Comparison of ENCODE assay signal across 8 mouse cellular contexts in the genomic region with DNA sequence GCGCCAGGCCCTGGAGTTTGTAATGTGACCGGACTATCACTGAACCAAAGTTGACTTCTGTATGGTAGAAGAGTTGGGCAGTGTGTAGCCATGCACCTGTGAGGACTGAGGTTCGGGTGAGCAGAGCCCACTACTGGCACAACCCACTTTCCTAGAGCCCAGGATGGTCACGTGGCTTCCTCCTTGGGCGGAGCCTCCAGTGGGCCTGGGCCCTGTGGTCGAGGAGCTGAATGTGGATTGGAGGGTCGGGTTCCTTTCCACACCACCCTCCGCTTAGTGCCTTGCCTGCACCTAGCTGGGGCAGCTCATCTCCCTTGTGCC. TPM values are rescaled to one million over a fixed set of nuclear protein-coding genes. Genes with fewer than 3 reads are reported as not detected.
DNase-seq lines count a peak whose midpoint lies in the region; ATAC-seq lines count a peak whose summit lies in the region.

No protein-coding gene starts in this region.

- H3K27me3 ChIP-seq in embryonic facial prominence, embryonic 10.5 days (replicated peaks; ENCODE audit: low read depth, poor library complexity, severe bottlenecking), result no peaks in the 10 kb centered on the region
- no peaks in the 10 kb centered on the region for H3K27me3 ChIP-seq in midbrain, embryonic 11.5 days (ENCODE audit: control insufficient read depth, insufficient read depth, low read length)

- WGBS in embryonic facial prominence, embryonic 10.5 days, result 1% methylated on average over 8 of the region's 8 CpGs
- 0% methylated on average over 8 of the region's 8 CpGs for WGBS in midbrain, embryonic 11.5 days

- peak overlapping the region; percentile 67 for H3K4me3 ChIP-seq in embryonic facial prominence, embryonic 10.5 days
- H3K4me3 ChIP-seq in midbrain, embryonic 11.5 days (ENCODE audit: low read depth, low read length), result peak overlapping the region; percentile 57

- ATAC-seq in midbrain, embryonic 11.5 days (ENCODE audit: low FRiP score), result peak; percentile 86

- H3K9ac ChIP-seq in midbrain, embryonic 11.5 days (ENCODE audit: low read length), result peak overlapping the region; percentile 89

- no peaks in the 10 kb centered on the region for H3K9me3 ChIP-seq in embryonic facial prominence, embryonic 10.5 days
- no peaks in the 10 kb centered on the region for H3K9me3 ChIP-seq in midbrain, embryonic 11.5 days (ENCODE audit: control insufficient read depth, low read length)

- intact Hi-C loops in left cerebral cortex, postnatal 4 days (cut with DNase I), result loop anchor here (5.0 to 10.0 kb wide), 2 partner anchors 320 to 462 kb away; partner anchors contain the start of genes Aph1c and Lactb

- H3K27ac ChIP-seq in embryonic facial prominence, embryonic 10.5 days (replicated peaks), result peak overlapping the region; percentile 94
- peak overlapping the region; percentile 94 for H3K27ac ChIP-seq in midbrain, embryonic 11.5 days (ENCODE audit: low read depth, low read length)

- peaks cover 46% of the 10 kb centered on the region for H3K4me1 ChIP-seq in embryonic facial prominence, embryonic 10.5 days
- peaks cover 20% of the 10 kb centered on the region for H3K4me1 ChIP-seq in midbrain, embryonic 11.5 days (ENCODE audit: control insufficient read depth, insufficient read depth, low read length)

- peak; percentile 89 for DNase-seq in adrenal gland, postnatal 10 days
- DNase-seq in embryonic facial prominence, embryonic 10.5 days (ENCODE audit: low spot score), result peak; percentile 88
- peak; percentile 99 for DNase-seq in heart, adult 11 months
- peak; percentile 91 for DNase-seq in kidney, adult 11 months
- DNase-seq in left cerebral cortex, postnatal 4 days, result peak; percentile 87
- no peak for DNase-seq in midbrain, embryonic 11.5 days (ENCODE audit: low spot score, missing footprints)
- DNase-seq in right cerebral cortex, postnatal 4 days, result peak; percentile 81
- DNase-seq in yolk sac, embryonic 10.5 days (ENCODE audit: low spot score), result peak; percentile 89

- H3K4me2 ChIP-seq in midbrain, embryonic 11.5 days, result peak overlapping the region; percentile 98

- peaks cover 72% of the 10 kb centered on the region for H3K36me3 ChIP-seq in embryonic facial prominence, embryonic 10.5 days (replicated peaks)
- H3K36me3 ChIP-seq in midbrain, embryonic 11.5 days (ENCODE audit: control insufficient read depth, insufficient read depth, low read length), result peaks cover 19% of the 10 kb centered on the region; the same call in 1 of the 2 replicates

RNA-seq across cellular contexts. Expression of gene Fbxl22, which starts 2.1 kb away (rescaled TPM):
- 1 to 10 TPM; 1.4 to 1.9 TPM for total RNA-seq in adrenal gland, postnatal 10 days (2021)
- polyA plus RNA-seq in embryonic facial prominence, embryonic 10.5 days (2016; fragmentation: Nextera tagmentation; extraction: Ambion mirVana), result 1.3 and 1.4 TPM in 2 replicates
- total RNA-seq in left cerebral cortex, postnatal 4 days (2021), result under 1 TPM; 0.24 to 0.46 TPM
- polyA plus RNA-seq in midbrain, embryonic 11.5 days (2014; fragmentation: Nextera tagmentation; extraction: Ambion mirVana), result 1.8 and 2.1 TPM in 2 replicates
